Mouse (Mus musculus) liver, embryonic 14.5 days (tissue): ENCODE data around the gene Smpdl3b.

Experiments
- CTCF ChIP-seq: IDR thresholded peaks from 2 replicates; pipeline ENCODE4 v1.5.1; 2016; ENCODE audit warnings: antibody characterized with exemption, low read depth, control low read depth
- EP300 ChIP-seq: IDR thresholded peaks from 2 replicates; pipeline ENCODE4 v1.6.1; 2016; ENCODE audit warnings: antibody characterized with exemption, low read depth

DNA sequence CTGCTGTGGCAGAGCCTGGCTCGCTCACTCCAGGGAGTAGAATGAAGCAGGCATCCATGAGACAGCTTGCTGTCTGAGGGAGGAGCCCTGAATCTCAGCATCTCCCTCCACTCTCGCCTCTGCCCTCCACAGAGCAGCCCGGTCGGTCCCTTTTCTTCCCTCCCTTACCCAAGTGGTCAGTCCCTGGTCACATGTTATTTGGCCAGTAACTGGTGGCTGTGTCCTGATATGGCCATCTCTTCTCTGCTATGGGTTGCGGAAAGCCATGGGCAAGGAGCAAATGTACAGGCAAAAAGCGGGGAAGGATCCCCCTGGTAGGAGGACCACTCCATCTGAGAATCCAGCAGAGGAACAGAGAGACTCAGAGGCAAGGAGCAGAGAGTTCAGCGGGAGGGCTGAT, 38.1 kb upstream of the Smpdl3b start:
- TF ChIP-seq CTCF (no peak), EP300 (no peak)
